Mouse (Mus musculus) ES-E14 (cell line): ENCODE results near the gene Plch1. TPM values are rescaled to one million over a fixed set of nuclear protein-coding genes. Genes with fewer than 3 reads are reported as not detected.
A peak's percentile ranks its signal among the peaks of the same experiment; 100 is the strongest.

ENCODE experiments used
- DNase-seq: peaks from one replicate; pipeline ENCODE4 v3.0.0-alpha.2; 2013; ENCODE audit warnings: low read depth, low spot score
- H3K27ac ChIP-seq: 2 replicates; pipeline ENCODE4 v1.5.1; 2012; ENCODE audit warnings: low read depth, mild to moderate bottlenecking, low read length, moderate library complexity, mixed read lengths; ENCODE audit not compliant: poor library complexity, insufficient read depth, severe bottlenecking
- H3K36me3 ChIP-seq: 2 replicates; pipeline ENCODE4 v1.6.1; 2012; ENCODE audit warnings: mild to moderate bottlenecking, low read length, moderate library complexity, mixed read lengths; ENCODE audit not compliant: control insufficient read depth, poor library complexity, insufficient read depth, severe bottlenecking
- H3K4me1 ChIP-seq, 2 experiments: fragments of 150-350 bp in 1 of 2; sonication (generic) in 1 of 2; 2 replicates each; pipeline ENCODE4 v1.6.1; 2012; ENCODE audit warnings: low read length in 2 of 2, mild to moderate bottlenecking in 1 of 2, mixed read lengths in 1 of 2; ENCODE audit not compliant: control insufficient read depth in 2 of 2, insufficient read depth in 2 of 2, poor library complexity in 1 of 2
- H3K4me3 ChIP-seq, 2 experiments: fragments of 150-350 bp in 1 of 2; sonication (generic) in 1 of 2; 2 replicates each; pipeline ENCODE4 v1.5.1; 2012; ENCODE audit warnings: low read length in 2 of 2, low read depth in 1 of 2, mild to moderate bottlenecking in 1 of 2, mixed read lengths in 1 of 2; ENCODE audit not compliant: insufficient read depth in 1 of 2, poor library complexity in 1 of 2, severe bottlenecking in 1 of 2
- H3K9ac ChIP-seq: 2 replicates; pipeline ENCODE4 v1.6.1; 2012; ENCODE audit warnings: low read depth, mild to moderate bottlenecking, low read length, mixed read lengths; ENCODE audit not compliant: poor library complexity, insufficient read depth, severe bottlenecking
- H3K9me3 ChIP-seq: fragments of 150-350 bp; sonication (generic); 2 replicates; pipeline ENCODE4 v1.6.1; 2012; ENCODE audit warnings: low read depth, mild to moderate bottlenecking, low read length; ENCODE audit not compliant: control insufficient read depth, insufficient read depth
- CHD2 ChIP-seq: IDR thresholded peaks from 2 replicates; pipeline ENCODE4 v1.6.1; 2014; ENCODE audit warnings: mild to moderate bottlenecking, low read depth, low read length, inconsistent platforms
- HCFC1 ChIP-seq: IDR thresholded peaks from 2 replicates; pipeline ENCODE4 v1.6.1; 2012; ENCODE audit warnings: low read length, inconsistent platforms, borderline replicate concordance; ENCODE audit not compliant: insufficient read depth
- MAFK ChIP-seq: IDR thresholded peaks from 2 replicates; pipeline ENCODE4 v1.6.1; 2014; ENCODE audit warnings: mild to moderate bottlenecking, low read depth, low read length, inconsistent platforms; ENCODE audit not compliant: insufficient read depth
- ZC3H11A ChIP-seq: IDR thresholded peaks from 2 replicates; pipeline ENCODE4 v1.6.1; 2012; ENCODE audit warnings: low read depth, mild to moderate bottlenecking, inconsistent platforms, low read length, borderline replicate concordance
- ZNF384 ChIP-seq: IDR thresholded peaks from 2 replicates; pipeline ENCODE4 v1.6.1; 2012; ENCODE audit warnings: low read depth, low read length, inconsistent platforms
- in situ Hi-C, 2 experiments: fragments of 600-800 bp; cut with MboI; formaldehyde crosslinking; loops; one replicate each; pipeline ENCODE4 v1.15.1; 2025; ENCODE audit warnings: low sequenced_read_pairs in 2 of 2, inconsistent platforms in 1 of 2; ENCODE audit not compliant: unreplicated experiment in 2 of 2
- total RNA-seq: library from RNA; depleted of rRNA; stranded (reverse); fragments of 300-350 nt; gene quantifications from 2 replicates; pipeline ENCODE4 v1.2.3, GENCODE M21; 2012

The Plch1 gene
- total RNA-seq, 1 experiment, result 3.9 TPM

- in situ Hi-C loops, result no loop called here
- DNase-seq, result no peak
- Histone ChIP-seq H3K36me3 (peaks cover 2% of the 10 kb centered on the region; the same call in 1 of the 2 replicates), H3K4me3 (no peak overlapping the region), H3K4me1 (no peaks in the 10 kb centered on the region), H3K9me3 (no peaks in the 10 kb centered on the region), H3K9ac (no peak overlapping the region), H3K27ac (no peak overlapping the region)
- TF ChIP-seq ZNF384 (no peak), CHD2 (no peak), ZC3H11A (no peak), HCFC1 (no peak), MAFK (no peak)
Observed at GRCm38 (mm10) chr3:63919634-63920033, 20.4 kb upstream of the Plch1 start.

- TF ChIP-seq ZC3H11A (no peak), CHD2 (no peak), MAFK (no peak), ZNF384 (no peak), HCFC1 (no peak)
- Histone ChIP-seq H3K9me3 (no peaks in the 10 kb centered on the region), H3K4me1 (0 out of 4 replicates have a peak, but pooled peaks cover 0 to under 1% of the 10 kb centered on the region in 2 experiments), H3K4me3 (no peak overlapping the region), H3K36me3 (no peaks in the 10 kb centered on the region), H3K27ac (no peak overlapping the region), H3K9ac (no peak overlapping the region)
- in situ Hi-C loops, result no loop called here
- no peak for DNase-seq
Observed at GRCm38 (mm10) chr3:63910301-63910700, 11.0 kb upstream of the Plch1 start.

GRCm38 (mm10) chr3:63905241-63905640 is 6.0 kb upstream of the Plch1 start:
- no peaks in the 10 kb centered on the region for H3K36me3 ChIP-seq
- H3K9me3 ChIP-seq, result no peaks in the 10 kb centered on the region
- H3K4me3 ChIP-seq, result peak overlapping the region; percentile 25 to 62; a peak in 2 of 4 replicates
- TF ChIP-seq MAFK (no peak), CHD2 (no peak), ZNF384 (no peak), ZC3H11A (no peak), HCFC1 (no peak)
- no peak for DNase-seq
- peak overlapping the region; percentile 60 for H3K9ac ChIP-seq
- H3K27ac ChIP-seq, result no peak overlapping the region
- in situ Hi-C loops, result no loop called here
- 0 out of 4 replicates have a peak, but pooled peaks cover 0 to 2% of the 10 kb centered on the region in 2 experiments for H3K4me1 ChIP-seq

GRCm38 (mm10) chr3:63904157-63904556 is 4.9 kb upstream of the Plch1 start:
- no peaks in the 10 kb centered on the region for H3K9me3 ChIP-seq
- in situ Hi-C loops, result no loop called here
- no peaks in the 10 kb centered on the region for H3K36me3 ChIP-seq
- no peak for DNase-seq
- H3K4me3 ChIP-seq, result no peak overlapping the region
- no peak for TF ChIP-seq ZNF384
- TF ChIP-seq MAFK, result no peak
- no peak for TF ChIP-seq HCFC1
- no peak for TF ChIP-seq CHD2
- TF ChIP-seq ZC3H11A, result no peak
- no peak overlapping the region for H3K27ac ChIP-seq
- 0 out of 4 replicates have a peak, but pooled peaks cover 0 to 2% of the 10 kb centered on the region in 2 experiments for H3K4me1 ChIP-seq
- H3K9ac ChIP-seq, result no peak overlapping the region
